Mouse (Mus musculus): Measurements from ENCODE around the gene Gcsh. TPM values are rescaled to one million over a fixed set of nuclear protein-coding genes. Genes with fewer than 3 reads are reported as not detected.

Gene Gcsh
- polyA plus RNA-seq, 1 experiment from 2014 or later: 176 TPM

DNA sequence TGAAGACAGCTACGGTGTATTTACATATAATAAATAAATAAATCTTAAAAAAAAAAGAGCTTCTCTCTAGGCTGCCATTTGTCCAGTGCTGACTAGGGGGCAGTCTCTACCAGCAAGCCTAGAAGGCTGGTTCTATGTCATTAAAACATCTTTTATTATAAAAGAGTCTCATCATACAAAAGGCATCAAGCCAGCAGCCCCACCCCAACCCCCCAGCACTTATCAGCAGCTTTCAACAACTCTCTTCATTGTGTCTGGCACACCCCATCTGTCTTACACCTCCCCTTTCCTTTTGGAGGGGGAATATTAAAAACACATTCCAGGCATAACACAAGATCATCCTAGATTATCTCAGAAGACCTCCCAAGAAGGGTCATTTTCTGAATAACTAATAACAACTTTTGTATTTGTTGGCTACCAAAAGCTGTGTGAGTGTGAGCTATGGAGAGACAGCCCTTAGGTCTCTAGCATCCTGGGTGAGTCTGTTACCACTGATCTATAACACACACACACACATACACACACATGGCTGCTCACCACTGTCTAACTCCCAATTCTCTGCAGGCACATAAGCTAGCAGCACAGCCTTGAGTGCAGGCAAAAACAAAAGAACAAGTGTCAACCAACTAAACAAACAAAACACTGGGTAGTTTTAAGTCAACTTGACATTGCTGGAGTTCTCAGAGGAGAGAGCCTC is 29.1 kb upstream of the Gcsh start:
- ATAC-seq (replicated peaks; ENCODE audit: low FRiP score, low TSS enrichment, low read depth) (no peak), DNase-seq (ENCODE audit: low spot score) (no peak)
- Histone ChIP-seq H3K27ac (ENCODE audit: low read depth) (no peak overlapping the region), H3K27me3 (replicated peaks; ENCODE audit: control insufficient read depth, insufficient read depth, low read length) (no peaks in the 10 kb centered on the region), H3K9me3 (ENCODE audit: control insufficient read depth, low read length) (no peaks in the 10 kb centered on the region), H3K36me3 (ENCODE audit: control insufficient read depth, insufficient read depth, low read length) (no peaks in the 10 kb centered on the region), H3K4me2 (ENCODE audit: low read length) (no peak overlapping the region), H3K4me3 (ENCODE audit: low read depth, low read length) (no peak overlapping the region), H3K4me1 (replicated peaks; ENCODE audit: control insufficient read depth, insufficient read depth, low read length) (no peaks in the 10 kb centered on the region), H3K9ac (ENCODE audit: low read length) (no peak overlapping the region)
- WGBS: 60% methylated on average over 1 of the region's 1 CpGs

DNA sequence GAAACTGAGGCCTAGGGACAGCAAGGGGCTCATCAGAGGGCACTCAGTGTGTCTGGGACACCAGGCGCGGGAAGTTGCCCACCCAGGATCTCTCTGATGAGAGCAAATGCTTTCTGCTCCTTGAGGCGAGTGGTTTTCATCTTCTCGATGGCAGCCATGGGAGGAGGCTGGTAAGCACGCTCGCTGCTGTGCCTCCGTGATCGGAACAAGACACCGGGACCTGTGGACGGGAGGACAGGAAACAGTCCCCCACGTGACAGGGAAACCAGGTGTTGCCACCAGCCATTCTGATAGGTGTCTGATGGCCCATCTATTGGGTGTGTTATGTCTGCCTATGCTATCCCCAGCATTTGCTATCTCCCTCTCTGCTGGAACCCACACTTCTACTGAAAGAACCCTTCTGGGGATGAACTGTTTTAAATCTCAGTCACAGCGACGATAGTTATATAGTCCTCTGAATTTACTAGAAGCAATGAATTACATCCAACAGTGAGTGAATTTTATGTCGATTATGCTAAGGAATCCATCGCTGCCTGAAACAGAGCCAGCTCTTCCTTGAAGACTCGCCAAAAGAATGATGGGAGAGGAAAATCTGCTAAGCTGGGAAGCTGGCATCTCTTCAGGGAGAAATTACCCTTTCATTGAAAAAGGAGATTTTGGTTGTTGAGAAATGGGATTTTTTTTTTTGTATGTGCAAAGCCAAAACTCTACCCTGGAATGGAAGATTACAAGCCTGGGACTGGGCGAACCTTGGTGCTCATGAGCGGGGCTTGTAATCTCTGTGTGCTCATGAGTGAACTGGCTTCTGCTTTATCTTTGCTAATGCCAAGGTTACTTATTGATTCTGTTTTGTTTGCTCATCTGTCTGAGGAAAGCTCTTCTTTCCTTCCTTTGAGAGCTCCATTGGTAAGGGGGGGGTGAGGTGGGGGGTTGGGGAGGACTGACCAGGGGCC is 26.3 kb upstream of the Gcsh start:
- no peak for ATAC-seq (replicated peaks; ENCODE audit: low FRiP score, low TSS enrichment, low read depth)
- no peak for DNase-seq (ENCODE audit: low spot score)
- no peak overlapping the region for H3K27ac ChIP-seq (ENCODE audit: low read depth)
- no peaks in the 10 kb centered on the region for H3K36me3 ChIP-seq (ENCODE audit: control insufficient read depth, insufficient read depth, low read length)
- no peak overlapping the region for H3K4me2 ChIP-seq (ENCODE audit: low read length)
- no peaks in the 10 kb centered on the region for H3K27me3 ChIP-seq (replicated peaks; ENCODE audit: control insufficient read depth, insufficient read depth, low read length)
- H3K4me3 ChIP-seq (ENCODE audit: low read depth, low read length): no peak overlapping the region
- no peak overlapping the region for H3K9ac ChIP-seq (ENCODE audit: low read length)
- H3K4me1 ChIP-seq (replicated peaks; ENCODE audit: control insufficient read depth, insufficient read depth, low read length): no peaks in the 10 kb centered on the region
- no peaks in the 10 kb centered on the region for H3K9me3 ChIP-seq (ENCODE audit: control insufficient read depth, low read length)
- WGBS: 68% methylated on average over 18 of the region's 18 CpGs

DNA sequence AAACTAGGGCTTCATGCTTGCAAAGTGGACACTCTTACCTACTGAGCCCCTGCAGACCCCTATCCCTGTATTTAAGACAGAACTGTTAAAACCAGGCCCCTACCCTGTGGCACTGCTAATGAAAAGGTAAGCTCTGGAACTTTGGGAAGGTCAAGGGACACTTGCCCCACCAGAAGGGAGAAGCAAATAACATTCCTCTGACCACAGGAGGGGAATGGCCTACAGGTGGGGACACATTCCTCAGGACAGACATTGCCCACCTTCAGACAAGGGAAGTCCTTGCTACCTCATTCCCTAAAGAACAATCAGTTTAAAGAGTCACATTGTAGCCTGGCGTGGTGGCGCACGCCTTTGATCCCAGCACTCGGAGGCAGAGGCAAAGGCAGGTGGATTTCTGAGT is 24.6 kb upstream of the Gcsh start:
- no peak overlapping the region for H3K4me2 ChIP-seq (ENCODE audit: low read length)
- H3K4me3 ChIP-seq (ENCODE audit: low read depth, low read length): no peak overlapping the region
- no peak overlapping the region for H3K27ac ChIP-seq (ENCODE audit: low read depth)
- ATAC-seq (replicated peaks; ENCODE audit: low FRiP score, low TSS enrichment, low read depth) (no peak), DNase-seq (ENCODE audit: low spot score) (no peak)
- H3K27me3 ChIP-seq (replicated peaks; ENCODE audit: control insufficient read depth, insufficient read depth, low read length): no peaks in the 10 kb centered on the region
- 92% methylated on average over 4 of the region's 4 CpGs for WGBS
- H3K4me1 ChIP-seq (replicated peaks; ENCODE audit: control insufficient read depth, insufficient read depth, low read length): no peaks in the 10 kb centered on the region
- no peaks in the 10 kb centered on the region for H3K36me3 ChIP-seq (ENCODE audit: control insufficient read depth, insufficient read depth, low read length)
- H3K9me3 ChIP-seq (ENCODE audit: control insufficient read depth, low read length): no peaks in the 10 kb centered on the region
- H3K9ac ChIP-seq (ENCODE audit: low read length): no peak overlapping the region

DNA sequence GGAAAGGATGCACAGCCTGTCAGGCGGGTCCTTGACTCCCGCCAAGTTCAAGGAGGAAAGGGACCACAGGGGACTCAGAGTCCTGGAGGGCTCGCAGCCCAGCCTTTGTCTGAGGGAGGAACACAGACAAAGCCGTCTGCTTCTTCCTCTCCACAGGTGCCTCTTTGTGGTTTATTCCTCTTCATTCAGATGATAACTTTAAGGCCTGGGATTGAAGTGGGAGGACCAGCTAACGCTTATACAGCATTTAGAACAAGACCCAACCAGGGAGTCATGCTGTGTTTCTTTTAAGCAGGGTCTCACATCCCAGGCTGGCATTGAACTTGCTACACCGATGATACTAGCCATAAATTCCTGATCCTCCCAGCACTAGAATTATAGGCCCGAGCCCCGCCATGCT is 23.7 kb upstream of the Gcsh start:
- 73% methylated on average over 8 of the region's 8 CpGs for WGBS
- Histone ChIP-seq H3K36me3 (ENCODE audit: control insufficient read depth, insufficient read depth, low read length) (no peaks in the 10 kb centered on the region), H3K9ac (ENCODE audit: low read length) (no peak overlapping the region), H3K4me1 (replicated peaks; ENCODE audit: control insufficient read depth, insufficient read depth, low read length) (no peaks in the 10 kb centered on the region), H3K4me3 (ENCODE audit: low read depth, low read length) (no peak overlapping the region), H3K27me3 (replicated peaks; ENCODE audit: control insufficient read depth, insufficient read depth, low read length) (no peaks in the 10 kb centered on the region), H3K27ac (ENCODE audit: low read depth) (no peak overlapping the region), H3K4me2 (ENCODE audit: low read length) (no peak overlapping the region), H3K9me3 (ENCODE audit: control insufficient read depth, low read length) (no peaks in the 10 kb centered on the region)
- no peak for DNase-seq (ENCODE audit: low spot score)
- no peak for ATAC-seq (replicated peaks; ENCODE audit: low FRiP score, low TSS enrichment, low read depth)

DNA sequence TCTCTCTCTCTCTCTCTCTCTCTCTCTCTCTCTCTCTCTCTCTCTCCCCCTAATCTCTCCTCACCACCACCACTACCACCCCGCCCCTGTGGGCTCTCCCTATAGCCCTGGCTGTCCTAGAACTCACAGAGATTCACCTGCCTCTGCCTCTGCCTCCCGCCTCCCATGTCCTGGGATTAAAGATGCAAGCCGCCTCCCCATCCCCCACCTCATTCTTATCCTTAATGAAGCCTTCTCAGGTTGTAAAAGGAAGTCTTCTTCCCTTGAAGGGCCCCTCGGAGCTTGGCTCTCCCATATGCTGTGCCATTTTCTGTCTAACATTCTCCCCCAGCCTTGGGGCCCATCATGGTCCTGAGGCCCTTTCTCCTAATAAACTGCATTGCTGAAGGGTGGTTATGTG is 22.3 kb upstream of the Gcsh start:
- Histone ChIP-seq H3K27me3 (replicated peaks; ENCODE audit: control insufficient read depth, insufficient read depth, low read length) (no peaks in the 10 kb centered on the region), H3K27ac (ENCODE audit: low read depth) (no peak overlapping the region), H3K9ac (ENCODE audit: low read length) (no peak overlapping the region), H3K4me2 (ENCODE audit: low read length) (no peak overlapping the region), H3K36me3 (ENCODE audit: control insufficient read depth, insufficient read depth, low read length) (no peaks in the 10 kb centered on the region), H3K4me3 (ENCODE audit: low read depth, low read length) (no peak overlapping the region), H3K4me1 (replicated peaks; ENCODE audit: control insufficient read depth, insufficient read depth, low read length) (no peaks in the 10 kb centered on the region), H3K9me3 (ENCODE audit: control insufficient read depth, low read length) (no peaks in the 10 kb centered on the region)
- ATAC-seq (replicated peaks; ENCODE audit: low FRiP score, low TSS enrichment, low read depth): no peak
- no peak for DNase-seq (ENCODE audit: low spot score)
- 54% methylated on average over 4 of the region's 4 CpGs for WGBS

DNA sequence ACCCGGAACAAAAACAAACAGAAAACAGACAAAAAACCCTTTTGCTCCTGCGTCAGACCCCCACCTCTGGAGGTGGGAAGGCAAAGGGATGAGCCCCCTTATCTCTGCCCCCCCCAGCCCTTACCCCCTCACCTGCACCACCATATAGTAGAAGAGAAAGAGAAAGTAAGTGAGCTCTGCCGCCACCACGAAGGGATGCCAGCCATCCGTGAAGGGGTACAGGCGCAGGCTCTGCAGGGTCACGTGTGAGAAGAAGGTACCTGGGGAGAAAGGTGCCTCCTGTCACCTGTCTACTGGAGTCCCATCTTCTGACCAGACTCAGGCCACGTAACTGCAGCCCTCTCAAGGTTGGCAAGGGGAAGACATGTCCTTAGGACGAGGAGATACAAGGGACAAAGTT is 18.0 kb upstream of the Gcsh start:
- Histone ChIP-seq H3K36me3 (ENCODE audit: control insufficient read depth, insufficient read depth, low read length) (no peaks in the 10 kb centered on the region), H3K4me1 (replicated peaks; ENCODE audit: control insufficient read depth, insufficient read depth, low read length) (no peaks in the 10 kb centered on the region), H3K27ac (ENCODE audit: low read depth) (no peak overlapping the region), H3K27me3 (replicated peaks; ENCODE audit: control insufficient read depth, insufficient read depth, low read length) (no peaks in the 10 kb centered on the region), H3K4me2 (ENCODE audit: low read length) (no peak overlapping the region), H3K9me3 (ENCODE audit: control insufficient read depth, low read length) (no peaks in the 10 kb centered on the region), H3K9ac (ENCODE audit: low read length) (no peak overlapping the region), H3K4me3 (ENCODE audit: low read depth, low read length) (no peak overlapping the region)
- DNase-seq (ENCODE audit: low spot score) (no peak), ATAC-seq (replicated peaks; ENCODE audit: low FRiP score, low TSS enrichment, low read depth) (no peak)
- 90% methylated on average over 9 of the region's 9 CpGs for WGBS

DNA sequence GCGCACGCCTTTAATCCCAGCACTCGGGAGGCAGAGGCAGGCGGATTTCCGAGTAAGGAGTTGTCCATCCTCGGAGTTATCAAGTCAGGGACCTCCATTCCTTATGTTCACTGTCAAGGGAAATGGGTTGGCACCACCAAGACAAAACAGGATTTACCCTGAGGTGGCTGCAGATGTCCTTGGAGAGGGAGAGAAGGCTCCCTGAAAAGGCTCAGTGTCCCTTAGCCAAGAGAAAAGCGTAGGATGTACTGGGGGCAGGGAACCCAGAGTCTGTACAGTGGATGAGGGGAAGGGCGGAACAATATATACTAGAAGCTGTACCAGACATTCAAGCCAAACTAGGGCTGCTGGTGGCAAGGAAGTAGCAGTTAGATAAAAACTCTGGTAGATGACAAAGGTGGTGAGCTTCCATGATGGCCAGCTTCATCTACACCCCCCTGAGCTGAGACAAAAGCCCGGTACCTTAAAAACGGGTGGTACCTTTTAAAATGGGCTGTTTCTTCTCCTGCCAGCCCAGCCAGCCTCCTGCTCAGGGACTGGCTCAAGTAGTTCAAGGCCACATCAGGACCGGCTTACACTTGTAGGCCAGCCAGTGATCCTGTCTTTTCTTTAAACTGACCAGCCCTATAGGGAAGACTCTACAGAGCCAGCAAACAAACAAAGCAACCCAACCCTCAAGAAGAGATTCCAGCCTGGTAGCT is 829 bp upstream of the Gcsh start:
- H3K4me3 ChIP-seq (ENCODE audit: low read depth, low read length): peak overlapping the region; percentile 63
- no peaks in the 10 kb centered on the region for H3K27me3 ChIP-seq (replicated peaks; ENCODE audit: control insufficient read depth, insufficient read depth, low read length)
- H3K9me3 ChIP-seq (ENCODE audit: control insufficient read depth, low read length): no peaks in the 10 kb centered on the region
- 63% methylated on average over 11 of the region's 11 CpGs for WGBS
- DNase-seq (ENCODE audit: low spot score): no peak
- H3K4me2 ChIP-seq (ENCODE audit: low read length): peak overlapping the region; percentile 61
- peak overlapping the region; percentile 35 for H3K9ac ChIP-seq (ENCODE audit: low read length)
- 0 out of 2 replicates have a peak overlapping the region, but pooled peaks have one; percentile 24 for H3K27ac ChIP-seq (ENCODE audit: low read depth)
- peaks cover 11% of the 10 kb centered on the region for H3K4me1 ChIP-seq (replicated peaks; ENCODE audit: control insufficient read depth, insufficient read depth, low read length)
- H3K36me3 ChIP-seq (ENCODE audit: control insufficient read depth, insufficient read depth, low read length): 0 out of 2 replicates have a peak, but pooled peaks cover under 1% of the 10 kb centered on the region
- ATAC-seq (replicated peaks; ENCODE audit: low FRiP score, low TSS enrichment, low read depth): no peak

DNA sequence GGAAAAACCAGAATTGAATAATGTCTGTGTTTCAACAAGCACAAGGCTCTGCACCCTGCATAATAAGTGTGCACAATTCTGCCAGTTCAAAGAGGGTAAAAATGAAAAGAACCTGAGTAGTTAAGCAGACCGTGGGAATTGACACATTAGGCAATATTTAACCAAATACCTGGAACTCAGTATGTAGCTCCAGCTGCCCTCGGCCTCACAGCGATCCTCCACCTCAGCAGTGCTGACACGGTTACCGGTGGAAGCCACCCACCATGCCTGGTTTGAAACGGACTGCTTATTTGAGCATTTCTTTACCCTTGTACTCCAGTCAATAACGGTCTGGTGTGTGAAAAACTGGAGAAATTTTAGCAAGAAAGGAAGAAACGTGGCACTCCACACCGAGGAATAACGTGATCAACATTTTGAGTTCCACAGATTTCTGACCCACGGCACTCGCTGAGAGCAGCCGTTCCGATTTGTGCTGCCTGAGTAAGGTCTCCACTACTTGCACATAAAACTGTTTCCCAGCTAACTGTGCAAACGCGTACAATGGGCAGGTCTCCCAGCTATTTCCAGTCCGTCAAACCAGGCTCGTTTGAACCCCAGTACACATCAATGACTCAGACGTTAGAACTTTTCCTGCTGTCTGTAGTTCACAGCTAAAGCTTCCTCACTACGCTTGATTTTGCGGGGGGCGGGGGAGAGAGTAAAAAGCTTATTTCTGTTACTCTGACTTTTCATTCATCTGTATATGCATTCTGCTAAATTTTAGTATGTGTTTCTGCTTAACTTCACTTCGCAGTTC is 963 bp downstream of the Gcsh start:
- Histone ChIP-seq H3K4me2 (ENCODE audit: low read length) (peak overlapping the region; percentile 63), H3K27ac (ENCODE audit: low read depth) (no peak overlapping the region), H3K4me1 (replicated peaks; ENCODE audit: control insufficient read depth, insufficient read depth, low read length) (peaks cover 11% of the 10 kb centered on the region), H3K9me3 (ENCODE audit: control insufficient read depth, low read length) (no peaks in the 10 kb centered on the region), H3K36me3 (ENCODE audit: control insufficient read depth, insufficient read depth, low read length) (peaks cover 12% of the 10 kb centered on the region; the same call in 1 of the 2 replicates), H3K9ac (ENCODE audit: low read length) (peak overlapping the region; percentile 61), H3K27me3 (replicated peaks; ENCODE audit: control insufficient read depth, insufficient read depth, low read length) (no peaks in the 10 kb centered on the region), H3K4me3 (ENCODE audit: low read depth, low read length) (peak overlapping the region; percentile 63)
- ATAC-seq (replicated peaks; ENCODE audit: low FRiP score, low TSS enrichment, low read depth): no peak
- DNase-seq (ENCODE audit: low spot score): peak; percentile 73
- WGBS: 8% methylated on average over 23 of the region's 23 CpGs
